ENCODE assay signal across 8 mouse cellular contexts in genomic region chr17:69365049-69365448, GRCm38 (mm10). TPM values are rescaled to one million over a fixed set of nuclear protein-coding genes. Genes with fewer than 3 reads are reported as not detected.
A peak's percentile ranks its signal among the peaks of the same experiment; 100 is the strongest.
DNase-seq lines count a peak whose midpoint lies in the region; ATAC-seq lines count a peak whose summit lies in the region.

No protein-coding gene starts in this region.

- no peaks in the 10 kb centered on the region for H3K36me3 ChIP-seq in limb, embryonic 11.5 days (ENCODE audit: control insufficient read depth, insufficient read depth, low read length)
- H3K36me3 ChIP-seq in limb, embryonic 10.5 days: no peaks in the 10 kb centered on the region
- no peaks in the 10 kb centered on the region for H3K36me3 ChIP-seq in hindbrain, embryonic 13.5 days

- H3K9me3 ChIP-seq in limb, embryonic 11.5 days (ENCODE audit: control insufficient read depth, low read length): no peaks in the 10 kb centered on the region
- H3K9me3 ChIP-seq in limb, embryonic 10.5 days (replicated peaks): no peaks in the 10 kb centered on the region
- H3K9me3 ChIP-seq in hindbrain, embryonic 13.5 days: no peaks in the 10 kb centered on the region

- peak; percentile 46 for DNase-seq in embryo, embryonic 10 days (ENCODE audit: low spot score)
- DNase-seq in embryo, embryonic 9.5 days (ENCODE audit: extremely low spot score): no peak
- DNase-seq in limb, embryonic 11.5 days (ENCODE audit: low spot score): peak; percentile 56
- DNase-seq in limb, embryonic 10.5 days (ENCODE audit: low spot score): no peak
- DNase-seq in c-Kit-positive CD71-positive TER-119-negative erythroid progenitor cells, embryonic 14.5 days (ENCODE audit: low read depth): peak; percentile 60
- DNase-seq in mesoderm, embryonic 11.5 days (ENCODE audit: low read depth, low spot score): peak; percentile 53
- no peak for DNase-seq in ovary, adult 18-20 months (ENCODE audit: low spot score)

- no peaks in the 10 kb centered on the region for H3K27me3 ChIP-seq in limb, embryonic 11.5 days (ENCODE audit: control insufficient read depth, insufficient read depth, low read length)
- no peaks in the 10 kb centered on the region for H3K27me3 ChIP-seq in limb, embryonic 10.5 days (ENCODE audit: low read depth, poor library complexity, severe bottlenecking)
- H3K27me3 ChIP-seq in hindbrain, embryonic 13.5 days: no peaks in the 10 kb centered on the region

- H3K4me1 ChIP-seq in limb, embryonic 11.5 days (ENCODE audit: control insufficient read depth, insufficient read depth, low read length): no peaks in the 10 kb centered on the region
- H3K4me1 ChIP-seq in limb, embryonic 10.5 days: no peaks in the 10 kb centered on the region
- no peaks in the 10 kb centered on the region for H3K4me1 ChIP-seq in hindbrain, embryonic 13.5 days (replicated peaks)

- no peak overlapping the region for H3K4me3 ChIP-seq in limb, embryonic 11.5 days (ENCODE audit: low read depth, low read length)
- H3K4me3 ChIP-seq in limb, embryonic 10.5 days: no peak overlapping the region
- no peak overlapping the region for H3K4me3 ChIP-seq in hindbrain, embryonic 13.5 days

- 86% methylated on average over 3 of the region's 3 CpGs for WGBS in limb, embryonic 11.5 days
- WGBS in limb, embryonic 10.5 days: 91% methylated on average over 3 of the region's 3 CpGs
- 89% methylated on average over 3 of the region's 3 CpGs for WGBS in hindbrain, embryonic 13.5 days

- H3K9ac ChIP-seq in limb, embryonic 11.5 days (ENCODE audit: low read length): no peak overlapping the region
- H3K9ac ChIP-seq in hindbrain, embryonic 13.5 days: no peak overlapping the region

- no peak overlapping the region for H3K27ac ChIP-seq in limb, embryonic 11.5 days (replicated peaks; ENCODE audit: low read depth, low read length)
- no peak overlapping the region for H3K27ac ChIP-seq in limb, embryonic 10.5 days
- H3K27ac ChIP-seq in hindbrain, embryonic 13.5 days: no peak overlapping the region

- no peak for ATAC-seq in limb, embryonic 11.5 days (ENCODE audit: insufficient number of reproducible peaks, low FRiP score, low TSS enrichment, low read depth)
- ATAC-seq in hindbrain, embryonic 13.5 days (ENCODE audit: low FRiP score): no peak

- no peak overlapping the region for H3K4me2 ChIP-seq in limb, embryonic 11.5 days (ENCODE audit: low read depth, severe bottlenecking)
- no peak overlapping the region for H3K4me2 ChIP-seq in hindbrain, embryonic 13.5 days

RNA-seq across cellular contexts. Expression of gene Zbtb14, which starts 17.8 kb away (rescaled TPM):
- polyA plus RNA-seq in limb, embryonic 11.5 days (2014; fragmentation: Nextera tagmentation; extraction: Ambion mirVana): 27.9 and 30.5 TPM in 2 replicates
- polyA plus RNA-seq in limb, embryonic 10.5 days (2016; fragmentation: Nextera tagmentation; extraction: Ambion mirVana): 26.6 and 30.3 TPM in 2 replicates
- polyA plus RNA-seq in hindbrain, embryonic 13.5 days (2015; fragmentation: Nextera tagmentation; extraction: Ambion mirVana): 32.9 and 33.3 TPM in 2 replicates

Comparison
In these comparisons a context has a peak if more than half of its experiments do, and no peak if none do; other contexts are left out.
1. DNase-seq: peak in embryo, embryonic 10 days (single experiment), limb, embryonic 11.5 days (single experiment), c-Kit-positive CD71-positive TER-119-negative erythroid progenitor cells, embryonic 14.5 days (single experiment) and mesoderm, embryonic 11.5 days (single experiment); none in embryo, embryonic 9.5 days (single experiment), limb, embryonic 10.5 days (single experiment) and ovary, adult 18-20 months (single experiment).